Mouse (Mus musculus) liver, embryonic 11.5 days (tissue): ENCODE measurements around the gene Gm2075. TPM values are rescaled to one million over a fixed set of nuclear protein-coding genes. Genes with fewer than 3 reads are reported as not detected.

Source experiments
- polyA plus RNA-seq: library from polyadenylated mRNA; unstranded; fragments of >200 nt; fragmentation: Nextera tagmentation; extraction: Ambion mirVana; gene quantifications from 2 replicates; pipeline ENCODE4 v1.2.1, GENCODE M21; 2014

Gene Gm2075
- polyA plus RNA-seq, 1 experiment from 2014 or later, result not detected

Other genes with a start within 250 kb of the Gm2075 start
- gene Gm21319, start 236.1 kb upstream of the Gm2075 start, polyA plus RNA-seq, result not detected in 2 replicates
- gene Gm21936, start 216.3 kb upstream of the Gm2075 start, polyA plus RNA-seq, result not detected in 2 replicates
- gene BB287469, start 195.3 kb upstream of the Gm2075 start, polyA plus RNA-seq, result not detected in 2 replicates
- not detected in 2 replicates for gene Gm2001, start 169.5 kb upstream of the Gm2075 start, polyA plus RNA-seq
- not detected in 2 replicates for gene Gm2016, start 137.8 kb upstream of the Gm2075 start, polyA plus RNA-seq
- not detected in 2 replicates for gene Gm2022, start 116.5 kb upstream of the Gm2075 start, polyA plus RNA-seq
- gene Gm2035, start 92.0 kb upstream of the Gm2075 start, polyA plus RNA-seq, result not detected in 2 replicates
- gene Gm2042, start 57.8 kb upstream of the Gm2075 start, polyA plus RNA-seq, result not detected in 2 replicates
- not detected in 2 replicates for gene Gm6803, start 6.9 kb downstream of the Gm2075 start, polyA plus RNA-seq
- not detected in 2 replicates for gene Gm2056, start 15.2 kb downstream of the Gm2075 start, polyA plus RNA-seq
- not detected in 2 replicates for gene Gm16368, start 71.8 kb downstream of the Gm2075 start, polyA plus RNA-seq
- not detected in 2 replicates for gene Gm10436, start 170.3 kb downstream of the Gm2075 start, polyA plus RNA-seq
- not detected in 2 replicates for gene Gm8332, start 238.3 kb downstream of the Gm2075 start, polyA plus RNA-seq